Mouse (Mus musculus) heart, embryonic 14.5 days (tissue): Measurements from ENCODE around the gene Ap4s1. TPM values are rescaled to one million over a fixed set of nuclear protein-coding genes. Genes with fewer than 3 reads are reported as not detected.

Source experiments
- ATAC-seq: fragments of 200-750 bp; cut with Nextera tagmentation; 2 replicates; pipeline ENCODE4 v1.8.0; 2017; ENCODE audit warnings: low read depth, moderate TSS enrichment; ENCODE audit not compliant: insufficient number of reproducible peaks, insufficient read depth, low FRiP score
- H3K27ac ChIP-seq, 2 experiments: fragments of 200-500 bp in 1 of 2; fragments of 300-500 bp in 1 of 2; sonication (generic) in 1 of 2; replicated peaks in 1 of 2; 2 replicates each; pipeline ENCODE4 v1.5.1; 2012 to 2014; ENCODE audit warnings: low read depth in 2 of 2, low read length in 2 of 2, control low read depth in 1 of 2, mild to moderate bottlenecking in 1 of 2, mixed read lengths in 1 of 2; ENCODE audit not compliant: control insufficient read depth in 1 of 2, insufficient read depth in 1 of 2
- H3K27me3 ChIP-seq: fragments of 300-500 bp; sonication (generic); 2 replicates; pipeline ENCODE4 v1.6.1; 2014; ENCODE audit warnings: mild to moderate bottlenecking, low read length, control low read depth; ENCODE audit not compliant: control insufficient read depth, insufficient read depth
- H3K36me3 ChIP-seq: fragments of 300-500 bp; sonication (generic); 2 replicates; pipeline ENCODE4 v1.6.1; 2014; ENCODE audit warnings: mild to moderate bottlenecking, control low read depth, low read length, mixed read lengths; ENCODE audit not compliant: control insufficient read depth, insufficient read depth
- H3K4me1 ChIP-seq, 2 experiments: fragments of 200-500 bp in 1 of 2; fragments of 300-500 bp in 1 of 2; sonication (generic) in 1 of 2; 2 replicates each; pipeline ENCODE4 v1.6.1; 2012 to 2014; ENCODE audit warnings: low read length in 2 of 2, control low read depth in 1 of 2, mixed read lengths in 1 of 2; ENCODE audit not compliant: control insufficient read depth in 2 of 2, insufficient read depth in 2 of 2
- H3K4me2 ChIP-seq: fragments of 300-500 bp; sonication (generic); 2 replicates; pipeline ENCODE4 v1.6.1; 2014; ENCODE audit warnings: mild to moderate bottlenecking, low read length
- H3K4me3 ChIP-seq, 2 experiments: fragments of 200-500 bp in 1 of 2; fragments of 300-500 bp in 1 of 2; sonication (generic) in 1 of 2; 2 replicates each; pipeline ENCODE4 v1.5.1; 2012 to 2014; ENCODE audit warnings: low read length in 2 of 2, mild to moderate bottlenecking in 2 of 2, control low read depth in 1 of 2, low read depth in 1 of 2, moderate library complexity in 1 of 2; ENCODE audit not compliant: control insufficient read depth in 1 of 2, insufficient read depth in 1 of 2
- H3K9ac ChIP-seq: fragments of 300-500 bp; sonication (generic); 2 replicates; pipeline ENCODE4 v1.6.1; 2014; ENCODE audit warnings: mild to moderate bottlenecking, low read length
- H3K9me3 ChIP-seq: fragments of 300-500 bp; sonication (generic); 2 replicates; pipeline ENCODE4 v1.6.1; 2016; ENCODE audit warnings: low read length, control low read depth; ENCODE audit not compliant: control insufficient read depth
- WGBS: fragments of 180-500 bp; shearing (Covaris S2); extraction: QIAGEN DNeasy Blood & Tissue Kit; methylation state at CpG from one replicate; pipeline ENCODE4 v1.1.7; 2014; 5-methylcytosine and 5-hydroxymethylcytosine counted together
- polyA plus RNA-seq: library from polyadenylated mRNA; unstranded; fragments of >200 nt; fragmentation: Nextera tagmentation; extraction: Ambion mirVana; gene quantifications from 2 replicates; pipeline ENCODE4 v1.2.1, GENCODE M21; 2014

Gene Ap4s1
- polyA plus RNA-seq, 1 experiment from 2014 or later, result 42.0 TPM

DNA sequence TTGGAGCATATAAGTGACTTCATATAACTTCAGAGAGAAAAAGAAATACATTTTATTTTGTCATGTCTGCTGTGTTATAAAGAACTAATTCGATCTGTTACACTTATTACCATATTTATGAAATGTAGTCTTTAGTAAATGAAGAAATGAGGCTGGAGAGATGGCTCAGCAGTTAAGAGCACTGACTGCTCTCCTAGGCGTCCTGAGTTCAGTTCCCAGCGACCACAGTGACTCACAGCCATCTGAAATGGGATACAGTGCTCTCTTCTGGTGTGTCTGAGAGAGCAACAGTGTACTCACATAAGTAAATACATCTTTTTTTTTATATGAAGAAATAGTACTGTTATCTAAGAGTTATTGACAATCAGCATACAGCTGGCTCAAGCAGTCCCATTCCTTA lies 2.6 kb downstream of the Ap4s1 start:
- Histone ChIP-seq H3K36me3 (no peaks in the 10 kb centered on the region), H3K27me3 (no peaks in the 10 kb centered on the region), H3K4me2 (no peak overlapping the region), H3K4me1 (peaks cover 5 to 29% of the 10 kb centered on the region in 2 experiments; a peak in 3 of 4 replicates), H3K9me3 (no peaks in the 10 kb centered on the region), H3K4me3 (no peak overlapping the region), H3K27ac (peak overlapping the region in 1 of 2 experiments; percentile 75; a peak in 1 of 4 replicates), H3K9ac (no peak overlapping the region)
- 77% methylated on average over 3 of the region's 3 CpGs for WGBS
- ATAC-seq, result no peak

GRCm38 (mm10) chr12:51694096-51694495 lies 3.3 kb downstream of the Ap4s1 start:
- Histone ChIP-seq H3K27me3 (no peaks in the 10 kb centered on the region), H3K27ac (peak overlapping the region; percentile 75 to 78)
- ATAC-seq, result no peak

DNA sequence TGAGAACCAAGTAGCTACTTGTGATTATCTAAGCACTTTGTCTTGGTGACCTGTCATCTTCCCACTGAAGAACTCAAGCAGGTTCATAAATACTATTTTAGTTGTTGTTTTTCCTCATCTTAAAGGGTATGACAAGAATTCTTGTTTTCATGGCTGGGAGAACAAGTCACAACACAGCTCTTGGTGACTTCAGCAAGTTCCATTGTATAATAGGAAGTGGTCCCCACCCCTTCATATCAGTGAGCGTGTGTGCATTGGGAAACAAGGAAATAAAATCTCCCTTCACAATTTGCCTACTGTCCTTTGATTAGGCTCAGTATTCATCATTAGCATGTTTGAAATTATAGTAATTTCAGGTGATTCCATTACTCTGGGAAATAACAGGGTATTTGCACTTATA lies 4.1 kb downstream of the Ap4s1 start:
- Histone ChIP-seq H3K4me1 (peaks cover 5 to 24% of the 10 kb centered on the region in 2 experiments; a peak in 3 of 4 replicates), H3K9me3 (no peaks in the 10 kb centered on the region), H3K4me2 (no peak overlapping the region), H3K36me3 (no peaks in the 10 kb centered on the region), H3K9ac (no peak overlapping the region), H3K27ac (0 out of 4 replicates have a peak overlapping the region, but pooled peaks of 1 of the 2 experiments have one; percentile 44), H3K4me3 (no peak overlapping the region), H3K27me3 (no peaks in the 10 kb centered on the region)
- ATAC-seq, result no peak
- WGBS, result 59% methylated on average over 1 of the region's 1 CpGs

More at GRCm38 (mm10) chr12:51694096-51694495, 3.3 kb downstream of the Ap4s1 start:
- Histone ChIP-seq H3K4me2 (no peak overlapping the region), H3K4me1 (peaks cover 5 to 25% of the 10 kb centered on the region in 2 experiments; a peak in 3 of 4 replicates), H3K4me3 (no peak overlapping the region), H3K9ac (peak overlapping the region; percentile 3; the same call in 1 of the 2 replicates), H3K36me3 (no peaks in the 10 kb centered on the region), H3K9me3 (no peaks in the 10 kb centered on the region)

DNA sequence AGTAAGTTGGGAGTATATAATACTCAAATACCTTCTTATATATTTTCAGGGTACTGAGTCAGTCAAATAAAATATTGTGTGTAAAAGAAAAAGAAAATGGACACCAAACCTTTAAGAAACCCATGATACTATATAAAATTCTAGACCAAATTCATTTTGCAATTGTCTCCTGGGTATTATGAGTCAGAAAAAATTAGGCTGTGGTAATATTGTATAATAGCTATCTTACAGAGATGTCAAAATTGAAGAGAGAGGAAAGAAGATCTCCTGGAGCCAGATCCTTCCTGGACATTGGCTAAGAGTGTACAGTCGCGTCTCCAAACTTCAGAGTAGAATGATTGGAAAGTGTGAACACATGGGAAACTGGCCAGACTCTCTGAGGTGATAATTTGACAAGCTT lies 5.3 kb downstream of the Ap4s1 start:
- Histone ChIP-seq H3K36me3 (no peaks in the 10 kb centered on the region), H3K4me3 (no peak overlapping the region), H3K27ac (no peak overlapping the region), H3K4me2 (no peak overlapping the region), H3K4me1 (peaks cover 5 to 30% of the 10 kb centered on the region in 2 experiments; a peak in 3 of 4 replicates), H3K9ac (no peak overlapping the region), H3K27me3 (no peaks in the 10 kb centered on the region), H3K9me3 (no peaks in the 10 kb centered on the region)
- no peak for ATAC-seq
- WGBS, result 30% methylated on average over 2 of the region's 2 CpGs

- Histone ChIP-seq H3K9me3 (peaks cover 5% of the 10 kb centered on the region), H3K27ac (peak overlapping the region in 1 of 2 experiments; percentile 50; a peak in 2 of 4 replicates), H3K4me3 (no peak overlapping the region), H3K4me2 (peak overlapping the region; percentile 39), H3K4me1 (peaks cover 5 to 21% of the 10 kb centered on the region in 2 experiments), H3K36me3 (no peaks in the 10 kb centered on the region), H3K27me3 (no peaks in the 10 kb centered on the region), H3K9ac (0 out of 2 replicates have a peak overlapping the region, but pooled peaks have one; percentile 11)
- no peak for ATAC-seq
- WGBS, result 34% methylated on average over 8 of the region's 8 CpGs
Observed at GRCm38 (mm10) chr12:51699623-51700393, 9.0 kb downstream of the Ap4s1 start.

GRCm38 (mm10) chr12:51701723-51702122 lies 10.9 kb downstream of the Ap4s1 start:
- Histone ChIP-seq H3K4me2 (no peak overlapping the region), H3K36me3 (no peaks in the 10 kb centered on the region), H3K9me3 (peaks cover 5% of the 10 kb centered on the region), H3K27ac (no peak overlapping the region), H3K4me3 (no peak overlapping the region), H3K27me3 (no peaks in the 10 kb centered on the region), H3K4me1 (peaks cover 9 to 19% of the 10 kb centered on the region in 2 experiments), H3K9ac (no peak overlapping the region)
- ATAC-seq, result no peak

DNA sequence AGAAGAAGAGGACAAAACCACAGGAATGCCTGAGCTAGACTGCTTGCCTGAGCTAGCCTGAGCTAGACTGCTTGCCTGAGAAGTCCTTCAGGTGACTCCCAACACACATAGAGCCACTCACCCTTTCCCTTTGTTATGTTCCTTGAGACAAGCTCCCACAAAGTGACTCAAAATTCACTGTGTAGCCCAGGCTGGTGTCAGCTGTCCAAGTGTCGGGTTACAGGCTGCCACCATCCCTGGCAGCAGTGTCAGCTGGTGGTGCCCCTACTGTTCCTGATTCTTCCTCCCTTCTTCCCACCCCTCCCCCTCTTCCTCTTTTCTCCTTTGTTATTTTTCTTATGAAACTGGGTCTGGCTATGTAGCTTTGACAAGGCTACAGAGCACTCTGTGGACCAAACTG lies 13.0 kb downstream of the Ap4s1 start:
- Histone ChIP-seq H3K4me1 (peaks cover 11 to 19% of the 10 kb centered on the region in 2 experiments), H3K9me3 (peaks cover 5% of the 10 kb centered on the region), H3K36me3 (no peaks in the 10 kb centered on the region), H3K9ac (no peak overlapping the region), H3K27me3 (no peaks in the 10 kb centered on the region), H3K27ac (no peak overlapping the region), H3K4me2 (no peak overlapping the region), H3K4me3 (no peak overlapping the region)
- ATAC-seq, result no peak
- 57% methylated on average over 1 of the region's 1 CpGs for WGBS
